Mouse (Mus musculus): ENCODE data around the gene Rdx.
A peak's percentile ranks its signal among the peaks of the same experiment; 100 is the strongest.

Rdx gene

GRCm38 (mm10) chr9:52047129-52047820 is at the start of gene Rdx:
Gene Rdx, plus strand, starts transcription at chr9:52047173.
- DNase-seq (ENCODE audit: low spot score): peak; percentile 57

- DNase-seq (ENCODE audit: low spot score): peak; percentile 13
Observed at GRCm38 (mm10) chr9:52003501-52003900, 43.5 kb upstream of the Rdx start.

GRCm38 (mm10) chr9:52007341-52007740 is 39.6 kb upstream of the Rdx start:
- DNase-seq (ENCODE audit: low spot score): no peak

- no peak for DNase-seq (ENCODE audit: low spot score)
Observed at GRCm38 (mm10) chr9:52008511-52008910, 38.5 kb upstream of the Rdx start.

GRCm38 (mm10) chr9:52012311-52012710 is 34.7 kb upstream of the Rdx start:
- no peak for DNase-seq (ENCODE audit: low spot score)

GRCm38 (mm10) chr9:52012781-52013436 is 34.1 kb upstream of the Rdx start:
- DNase-seq (ENCODE audit: low spot score): no peak

GRCm38 (mm10) chr9:52013900-52014455 is 33.0 kb upstream of the Rdx start:
- no peak for DNase-seq (ENCODE audit: low spot score)

GRCm38 (mm10) chr9:52017091-52017490 is 29.9 kb upstream of the Rdx start:
- no peak for DNase-seq (ENCODE audit: low spot score)

GRCm38 (mm10) chr9:52017824-52018223 is 29.1 kb upstream of the Rdx start:
- no peak for DNase-seq (ENCODE audit: low spot score)

GRCm38 (mm10) chr9:52018505-52018904 is 28.5 kb upstream of the Rdx start:
- no peak for DNase-seq (ENCODE audit: low spot score)

GRCm38 (mm10) chr9:52027257-52028020 is 19.5 kb upstream of the Rdx start:
- DNase-seq (ENCODE audit: low spot score): peak; percentile 26

GRCm38 (mm10) chr9:52028521-52029405 is 18.2 kb upstream of the Rdx start:
- DNase-seq (ENCODE audit: low spot score): peak; percentile 38

- DNase-seq (ENCODE audit: low spot score): peak; percentile 17
Observed at GRCm38 (mm10) chr9:52031501-52031900, 15.5 kb upstream of the Rdx start.

GRCm38 (mm10) chr9:52037493-52037892 is 9.5 kb upstream of the Rdx start:
- DNase-seq (ENCODE audit: low spot score): no peak

- no peak for DNase-seq (ENCODE audit: low spot score)
Observed at GRCm38 (mm10) chr9:52041657-52042056, 5.3 kb upstream of the Rdx start.

GRCm38 (mm10) chr9:52046686-52047085 is 287 bp upstream of the Rdx start:
- DNase-seq (ENCODE audit: low spot score): peak; percentile 13

- peak; percentile 84 for DNase-seq (ENCODE audit: low spot score)
Observed at GRCm38 (mm10) chr9:52047821-52048649, 1.1 kb downstream of the Rdx start.

- DNase-seq (ENCODE audit: low spot score): peak; percentile 58
Observed at GRCm38 (mm10) chr9:52048650-52049081, 1.7 kb downstream of the Rdx start.

GRCm38 (mm10) chr9:52049605-52050004 is 2.6 kb downstream of the Rdx start:
- peak; percentile 39 for DNase-seq (ENCODE audit: low spot score)

- DNase-seq (ENCODE audit: low spot score): peak; percentile 10
Observed at GRCm38 (mm10) chr9:52050361-52050760, 3.4 kb downstream of the Rdx start.

GRCm38 (mm10) chr9:52052221-52052620 is 5.2 kb downstream of the Rdx start:
- no peak for DNase-seq (ENCODE audit: low spot score)
